Mouse (Mus musculus): Measurements from ENCODE around the gene Scamp1. TPM values are rescaled to one million over a fixed set of nuclear protein-coding genes. Genes with fewer than 3 reads are reported as not detected.

Gene Scamp1
- polyA plus RNA-seq, 1 experiment, result 15.8 TPM

GRCm38 (mm10) chr13:94295922-94296321, 10.3 kb upstream of the Scamp1 start:
- Histone ChIP-seq H3K4me3 (replicated peaks; ENCODE audit: control insufficient read depth, low read depth, low read length) (no peak overlapping the region), H3K27ac (ENCODE audit: control insufficient read depth, insufficient read depth, low read depth, low read length, poor library complexity) (no peak overlapping the region), H3K4me1 (ENCODE audit: control insufficient read depth, insufficient read depth, low read length) (peaks cover 3% of the 10 kb centered on the region)
- 35% methylated on average over 8 of the region's 8 CpGs for WGBS
- TF ChIP-seq POLR2A (IDR thresholded peaks at IDR 0.05; ENCODE audit: borderline replicate concordance, control insufficient read depth, low read depth, low read length) (no peak), CTCF (IDR thresholded peaks at IDR 0.05; ENCODE audit: control insufficient read depth, insufficient read depth, low read length) (no peak)

DNA sequence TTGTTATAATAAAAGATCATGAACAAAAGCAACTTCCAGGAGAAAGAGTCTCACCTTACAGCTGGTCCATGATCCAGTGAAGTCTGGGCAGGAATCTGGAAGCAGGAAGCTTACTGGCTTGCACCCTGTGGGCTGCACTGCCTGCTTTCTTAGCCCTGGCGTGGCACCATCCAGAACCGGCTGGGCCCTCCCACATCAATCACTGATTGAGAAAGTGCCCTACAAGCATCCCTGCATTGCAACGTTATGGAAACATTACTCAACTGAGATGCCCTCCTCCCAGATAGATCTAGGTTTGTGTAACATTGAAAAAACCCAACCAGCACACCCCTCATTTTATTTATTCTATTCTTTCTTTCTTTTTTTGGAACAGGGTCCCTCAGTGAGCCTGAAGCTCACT, 9.2 kb upstream of the Scamp1 start:
- Histone ChIP-seq H3K27ac (ENCODE audit: control insufficient read depth, insufficient read depth, low read depth, low read length, poor library complexity) (no peak overlapping the region), H3K4me3 (replicated peaks; ENCODE audit: control insufficient read depth, low read depth, low read length) (no peak overlapping the region), H3K4me1 (ENCODE audit: control insufficient read depth, insufficient read depth, low read length) (no peaks in the 10 kb centered on the region; the same call in 1 of the 2 replicates)
- no peak for TF ChIP-seq POLR2A (IDR thresholded peaks at IDR 0.05; ENCODE audit: borderline replicate concordance, control insufficient read depth, low read depth, low read length)
- TF ChIP-seq CTCF (IDR thresholded peaks at IDR 0.05; ENCODE audit: control insufficient read depth, insufficient read depth, low read length), result no peak
- WGBS, result 53% methylated on average over 3 of the region's 3 CpGs

DNA sequence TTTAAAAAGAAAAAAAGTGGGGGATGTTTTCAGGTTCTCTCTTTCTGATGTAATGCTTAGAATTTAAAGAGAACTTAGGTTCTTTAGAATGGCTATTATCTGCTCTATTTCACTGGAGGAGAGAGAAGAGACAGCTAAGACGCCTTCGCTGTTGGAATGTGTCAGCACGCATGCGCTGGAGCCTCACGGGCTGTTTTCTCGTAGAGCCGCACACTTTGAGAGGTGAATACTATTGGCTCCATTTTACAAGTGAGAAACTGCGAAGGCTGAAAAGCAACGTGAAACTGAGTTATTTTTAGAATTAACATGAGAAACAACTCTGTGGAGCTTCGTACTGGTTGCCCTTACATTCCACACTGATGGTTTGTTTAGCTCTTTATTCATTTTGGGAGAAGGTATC, 8.3 kb upstream of the Scamp1 start:
- Histone ChIP-seq H3K4me1 (ENCODE audit: control insufficient read depth, insufficient read depth, low read length) (no peaks in the 10 kb centered on the region; the same call in 1 of the 2 replicates), H3K27ac (ENCODE audit: control insufficient read depth, insufficient read depth, low read depth, low read length, poor library complexity) (no peak overlapping the region), H3K4me3 (replicated peaks; ENCODE audit: control insufficient read depth, low read depth, low read length) (no peak overlapping the region)
- TF ChIP-seq POLR2A (IDR thresholded peaks at IDR 0.05; ENCODE audit: borderline replicate concordance, control insufficient read depth, low read depth, low read length) (no peak), CTCF (IDR thresholded peaks at IDR 0.05; ENCODE audit: control insufficient read depth, insufficient read depth, low read length) (no peak)
- 86% methylated on average over 10 of the region's 10 CpGs for WGBS

GRCm38 (mm10) chr13:94286195-94286594, 538 bp upstream of the Scamp1 start:
- H3K4me1 ChIP-seq (ENCODE audit: control insufficient read depth, insufficient read depth, low read length), result no peaks in the 10 kb centered on the region
- no peak overlapping the region for H3K4me3 ChIP-seq (replicated peaks; ENCODE audit: control insufficient read depth, low read depth, low read length)
- TF ChIP-seq CTCF (IDR thresholded peaks at IDR 0.05; ENCODE audit: control insufficient read depth, insufficient read depth, low read length), result no peak
- TF ChIP-seq POLR2A (IDR thresholded peaks at IDR 0.05; ENCODE audit: borderline replicate concordance, control insufficient read depth, low read depth, low read length), result no peak
- 43% methylated on average over 5 of the region's 5 CpGs for WGBS
- H3K27ac ChIP-seq (ENCODE audit: control insufficient read depth, insufficient read depth, low read depth, low read length, poor library complexity), result no peak overlapping the region

GRCm38 (mm10) chr13:94284543-94285269, 951 bp downstream of the Scamp1 start:
- TF ChIP-seq CTCF (IDR thresholded peaks at IDR 0.05; ENCODE audit: control insufficient read depth, insufficient read depth, low read length), result no peak
- no peak for TF ChIP-seq POLR2A (IDR thresholded peaks at IDR 0.05; ENCODE audit: borderline replicate concordance, control insufficient read depth, low read depth, low read length)
- H3K27ac ChIP-seq (ENCODE audit: control insufficient read depth, insufficient read depth, low read depth, low read length, poor library complexity), result peak overlapping the region; percentile 64; the same call in 1 of the 2 replicates
- no peaks in the 10 kb centered on the region; the same call in 1 of the 2 replicates for H3K4me1 ChIP-seq (ENCODE audit: control insufficient read depth, insufficient read depth, low read length)
- H3K4me3 ChIP-seq (replicated peaks; ENCODE audit: control insufficient read depth, low read depth, low read length), result peak overlapping the region; percentile 84
- WGBS, result 1% methylated on average over 64 of the region's 65 CpGs

GRCm38 (mm10) chr13:94279420-94279819, 6.2 kb downstream of the Scamp1 start:
- 43% methylated on average over 5 of the region's 5 CpGs for WGBS
- no peak for TF ChIP-seq CTCF (IDR thresholded peaks at IDR 0.05; ENCODE audit: control insufficient read depth, insufficient read depth, low read length)
- no peak for TF ChIP-seq POLR2A (IDR thresholded peaks at IDR 0.05; ENCODE audit: borderline replicate concordance, control insufficient read depth, low read depth, low read length)

DNA sequence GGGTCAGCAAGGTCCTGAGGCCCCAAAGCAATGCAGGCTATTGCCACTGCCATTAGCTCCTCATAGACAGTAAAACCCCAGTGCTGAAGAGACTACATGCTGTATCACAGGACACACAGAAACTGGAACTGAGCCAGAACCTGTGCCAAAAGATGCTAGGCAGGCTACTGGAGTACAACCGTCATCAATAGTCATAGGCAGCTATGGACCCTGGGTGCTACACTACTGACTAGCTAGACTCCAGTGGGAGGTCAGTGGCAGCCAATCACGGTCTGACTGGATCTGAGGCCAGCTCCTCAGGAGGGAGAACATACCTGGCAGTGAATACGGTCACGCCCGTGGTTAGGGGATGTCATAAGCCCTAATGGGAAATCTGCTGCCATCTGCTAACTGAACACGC, 14.4 kb downstream of the Scamp1 start:
- no peak for TF ChIP-seq CTCF (IDR thresholded peaks at IDR 0.05; ENCODE audit: control insufficient read depth, insufficient read depth, low read length)
- TF ChIP-seq POLR2A (IDR thresholded peaks at IDR 0.05; ENCODE audit: borderline replicate concordance, control insufficient read depth, low read depth, low read length), result no peak

More at GRCm38 (mm10) chr13:94279420-94279819, 6.2 kb downstream of the Scamp1 start:
- Histone ChIP-seq H3K4me1 (ENCODE audit: control insufficient read depth, insufficient read depth, low read length) (no peaks in the 10 kb centered on the region; the same call in 1 of the 2 replicates), H3K27ac (ENCODE audit: control insufficient read depth, insufficient read depth, low read depth, low read length, poor library complexity) (no peak overlapping the region), H3K4me3 (replicated peaks; ENCODE audit: control insufficient read depth, low read depth, low read length) (no peak overlapping the region)

GRCm38 (mm10) chr13:94268201-94268600, 17.5 kb downstream of the Scamp1 start:
- Histone ChIP-seq H3K4me1 (ENCODE audit: control insufficient read depth, insufficient read depth, low read length) (no peaks in the 10 kb centered on the region; the same call in 1 of the 2 replicates), H3K27ac (ENCODE audit: control insufficient read depth, insufficient read depth, low read depth, low read length, poor library complexity) (no peak overlapping the region), H3K4me3 (replicated peaks; ENCODE audit: control insufficient read depth, low read depth, low read length) (no peak overlapping the region)
- TF ChIP-seq POLR2A (IDR thresholded peaks at IDR 0.05; ENCODE audit: borderline replicate concordance, control insufficient read depth, low read depth, low read length) (no peak), CTCF (IDR thresholded peaks at IDR 0.05; ENCODE audit: control insufficient read depth, insufficient read depth, low read length) (no peak)
- 22% methylated on average over 7 of the region's 7 CpGs for WGBS

More for the DNA sequence above, 14.4 kb downstream of the Scamp1 start:
- no peak overlapping the region for H3K4me3 ChIP-seq (replicated peaks; ENCODE audit: control insufficient read depth, low read depth, low read length)
- no peak overlapping the region for H3K27ac ChIP-seq (ENCODE audit: control insufficient read depth, insufficient read depth, low read depth, low read length, poor library complexity)
- no peaks in the 10 kb centered on the region; the same call in 1 of the 2 replicates for H3K4me1 ChIP-seq (ENCODE audit: control insufficient read depth, insufficient read depth, low read length)
- 68% methylated on average over 6 of the region's 6 CpGs for WGBS
